Mouse (Mus musculus): ENCODE measurements around the gene Rnf5.

DNA sequence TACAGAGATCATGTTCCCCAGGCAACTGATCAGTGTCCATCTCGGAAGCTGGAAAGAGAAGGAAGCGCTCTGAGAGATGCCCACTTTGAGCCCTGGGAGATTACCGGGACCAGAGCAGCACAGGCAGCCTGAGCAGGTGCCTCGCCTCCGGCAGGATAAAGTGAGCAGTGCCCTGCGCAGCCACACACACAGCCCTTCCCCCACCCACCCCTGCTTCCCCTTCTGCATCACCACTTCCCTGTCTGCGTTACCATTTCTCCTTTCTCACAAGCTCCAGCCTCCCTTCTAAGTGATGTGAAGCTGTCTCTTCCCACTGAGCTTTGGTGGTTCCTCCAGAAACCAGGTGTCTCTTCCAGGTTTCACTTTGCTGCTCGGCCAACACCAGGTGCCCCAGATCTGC lies 42.3 kb downstream of the Rnf5 start:
- TF ChIP-seq POLR2A (IDR thresholded peaks at IDR 0.05; ENCODE audit: insufficient read length, low read depth) (no peak), E2F4 (IDR thresholded peaks at IDR 0.05; ENCODE audit: insufficient read depth) (no peak), MAX (IDR thresholded peaks at IDR 0.05; ENCODE audit: low read depth) (no peak), POLR2AphosphoS2 (IDR thresholded peaks at IDR 0.05; ENCODE audit: insufficient read length, low read depth) (no peak), TCF12 (IDR thresholded peaks at IDR 0.05; ENCODE audit: insufficient read depth, poor library complexity, severe bottlenecking) (no peak), USF1 (IDR thresholded peaks at IDR 0.05; ENCODE audit: low read depth) (no peak), CEBPB (IDR thresholded peaks at IDR 0.05; ENCODE audit: insufficient read depth, poor library complexity, severe bottlenecking) (no peak), SRF (IDR thresholded peaks at IDR 0.05; ENCODE audit: control insufficient read depth, insufficient read length, low read depth) (no peak), MYOG (IDR thresholded peaks at IDR 0.05; ENCODE audit: control insufficient read depth in 1 of 3, insufficient read depth in 1 of 3, insufficient read length in 2 of 3, low read depth in 2 of 3) (no peak), REST (IDR thresholded peaks at IDR 0.05; ENCODE audit: insufficient read depth, insufficient read length) (no peak), MYOD1 (IDR thresholded peaks at IDR 0.05; ENCODE audit: control insufficient read depth in 1 of 3, insufficient read length in 2 of 3, low read depth in 2 of 3) (no peak), TCF3 (IDR thresholded peaks at IDR 0.05; ENCODE audit: insufficient read length, low read depth) (no peak)

Data from myocyte (in vitro differentiated cells).